Mouse (Mus musculus) kidney, adult 8-10 months (tissue): ENCODE measurements at regions not wholly inside any gene's neighbourhood (a gene's known extent, or its start where the extent isn't known, plus 50 kb on each side); places are given as distances from the start of the nearest gene placed in this dataset.
A peak's percentile ranks its signal among the peaks of the same experiment; 100 is the strongest.

Source experiments
- DNase-seq, 2 experiments: peaks; one replicate each; pipeline ENCODE4 v3.0.0; 2022

DNA sequence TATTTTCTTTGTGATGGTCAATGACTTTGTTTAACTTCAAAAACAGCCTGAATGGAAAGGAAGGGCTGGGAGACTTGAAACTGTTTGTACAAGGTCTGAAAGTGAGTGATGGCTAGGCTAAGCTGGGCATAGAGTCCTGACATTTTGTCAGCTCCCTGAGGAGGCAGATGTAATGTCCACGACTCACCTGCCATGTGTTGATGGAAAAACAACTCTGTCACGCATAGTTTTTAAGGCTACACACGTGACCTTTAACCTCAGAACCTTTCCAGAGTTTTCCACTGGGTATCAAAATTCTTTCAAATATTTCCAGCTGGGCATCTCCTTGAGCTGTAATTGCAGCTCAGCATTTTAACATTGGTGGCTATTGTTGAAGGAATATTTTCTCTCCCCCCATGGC lies 190.2 kb upstream of the Lrig1 start:
- DNase-seq, result no peak

- DNase-seq, result no peak
These were observed 189.3 kb upstream of the Lrig1 start for GRCm38 (mm10) chr6:94889271-94889670.

DNA sequence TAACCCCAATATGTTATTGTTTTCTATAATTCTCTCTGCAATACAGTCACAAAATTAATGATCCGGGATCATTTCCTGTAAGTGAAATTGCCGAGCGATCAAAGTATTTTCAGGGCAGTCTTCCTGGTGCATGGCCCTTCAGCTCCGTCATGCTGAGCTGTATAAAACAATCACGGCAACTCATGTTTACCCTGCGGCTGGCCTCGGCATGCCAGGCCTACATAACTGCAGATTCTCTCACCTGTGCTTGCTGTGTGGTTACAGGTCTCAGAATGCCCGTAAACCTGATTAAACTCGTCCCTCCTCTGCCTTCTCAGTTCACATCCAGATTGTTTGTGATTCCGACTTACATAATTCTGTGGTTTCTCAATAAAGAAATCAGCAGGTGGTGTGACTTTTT lies 181.2 kb upstream of the Lrig1 start:
- DNase-seq, result no peak

- no peak for DNase-seq
These were observed 175.9 kb upstream of the Lrig1 start for GRCm38 (mm10) chr6:94875841-94876240.

DNA sequence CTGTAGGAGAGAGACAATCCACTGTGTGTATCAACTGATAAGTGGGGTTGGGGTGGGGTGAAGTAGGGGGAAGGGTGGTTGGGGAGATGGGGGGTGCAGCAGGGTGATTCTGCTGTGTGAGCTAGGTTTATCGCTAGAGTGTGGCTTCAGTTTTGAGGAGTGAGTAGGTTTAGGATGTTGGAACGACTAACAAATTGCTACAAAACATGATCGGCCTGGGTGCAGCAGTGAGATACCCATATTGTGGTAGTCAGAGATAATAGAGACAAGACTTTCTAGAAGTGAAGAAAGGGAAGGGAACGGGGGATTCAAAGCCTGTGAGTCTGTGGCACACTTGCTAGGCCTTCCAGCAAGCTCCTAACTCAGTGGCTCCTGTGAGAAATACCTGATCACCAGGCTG lies 175.1 kb upstream of the Lrig1 start:
- DNase-seq, result no peak

- DNase-seq, result no peak
These were observed 174.5 kb upstream of the Lrig1 start for GRCm38 (mm10) chr6:94874415-94874814.

- DNase-seq, result no peak
These were observed 168.0 kb upstream of the Lrig1 start for GRCm38 (mm10) chr6:94867952-94868351.

DNA sequence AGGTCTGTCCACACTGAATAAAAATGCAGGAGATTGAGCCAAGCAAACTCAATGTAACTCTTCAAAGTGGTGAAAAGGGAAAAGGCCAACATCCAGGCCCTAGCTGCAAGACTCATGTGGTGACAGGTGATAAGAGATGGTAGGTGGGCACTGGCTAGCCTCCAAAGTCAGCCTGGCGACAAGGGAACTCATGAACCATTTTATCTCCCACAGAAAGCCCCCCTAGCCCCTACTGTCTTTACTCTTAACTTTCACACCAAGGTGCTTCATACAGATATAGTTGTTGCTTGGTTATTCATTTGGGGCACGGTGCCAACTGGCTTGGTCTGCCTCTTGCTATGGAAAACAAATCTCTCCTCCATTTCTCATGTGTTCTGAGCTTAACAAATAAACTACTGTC lies 165.5 kb upstream of the Lrig1 start:
- DNase-seq, result no peak

DNA sequence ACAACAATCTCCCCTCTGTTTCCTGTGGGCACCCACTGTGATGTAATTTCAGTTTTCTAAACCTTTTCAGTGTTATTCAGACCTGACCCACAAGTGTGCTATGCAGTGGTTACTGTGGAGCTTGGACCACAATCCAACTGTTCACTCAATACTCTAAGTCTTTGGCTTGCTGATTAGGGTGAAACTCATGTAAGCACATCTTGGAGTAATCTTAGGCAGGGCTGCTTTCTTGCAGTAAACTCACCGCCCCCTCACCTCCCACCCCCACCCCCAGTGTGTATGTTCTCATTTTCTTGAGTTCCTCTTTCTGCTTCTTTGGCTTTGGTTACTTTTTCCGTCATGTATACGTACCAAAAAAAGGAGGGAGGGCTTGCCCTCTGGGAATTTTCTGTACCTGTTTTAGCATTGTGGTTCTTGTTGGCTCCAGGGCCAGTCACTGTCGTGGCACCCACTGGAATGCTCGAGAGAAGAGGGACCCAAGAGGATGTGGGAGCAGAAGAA lies 158.2 kb upstream of the Lrig1 start:
- DNase-seq, result no peak

DNA sequence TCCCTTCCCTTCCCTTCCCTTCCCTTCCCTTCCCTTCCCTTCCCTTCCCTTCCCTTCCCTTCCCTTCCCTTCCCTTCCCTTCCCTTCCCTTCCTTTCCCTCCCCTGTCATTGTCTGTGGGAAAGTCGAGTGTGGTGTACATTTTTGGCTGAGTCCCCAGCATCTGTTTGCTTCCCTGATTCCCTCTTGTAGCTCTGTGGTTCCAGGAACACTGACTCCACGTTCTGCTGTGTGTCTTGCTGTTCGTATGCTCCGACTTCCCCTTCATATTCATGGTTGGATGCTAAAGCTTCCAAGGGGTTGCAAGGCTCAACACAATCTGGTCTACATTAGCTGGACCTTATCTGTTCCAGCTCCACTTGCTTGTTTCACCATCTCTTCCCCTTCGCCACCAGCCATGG lies 150.2 kb upstream of the Lrig1 start:
- DNase-seq, result no peak

DNA sequence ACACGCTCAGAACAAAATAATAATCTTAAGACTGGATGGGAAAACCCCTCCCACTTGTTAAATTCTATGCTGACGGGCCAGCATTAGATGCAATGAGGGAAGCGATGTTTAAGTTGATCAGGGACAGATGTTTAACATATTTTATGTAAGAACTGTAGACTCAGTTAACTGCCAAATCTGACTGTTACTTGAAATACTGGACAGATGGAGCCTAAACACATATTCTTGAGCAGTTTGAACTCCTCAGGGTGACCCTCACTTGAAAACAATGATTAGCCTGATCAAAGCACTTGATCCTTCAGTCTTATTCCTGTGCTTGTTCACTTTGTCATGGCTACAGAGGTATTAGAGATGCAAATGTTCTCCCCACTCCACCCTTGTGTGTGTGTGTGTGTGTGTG lies 149.6 kb upstream of the Lrig1 start:
- DNase-seq, result no peak

DNA sequence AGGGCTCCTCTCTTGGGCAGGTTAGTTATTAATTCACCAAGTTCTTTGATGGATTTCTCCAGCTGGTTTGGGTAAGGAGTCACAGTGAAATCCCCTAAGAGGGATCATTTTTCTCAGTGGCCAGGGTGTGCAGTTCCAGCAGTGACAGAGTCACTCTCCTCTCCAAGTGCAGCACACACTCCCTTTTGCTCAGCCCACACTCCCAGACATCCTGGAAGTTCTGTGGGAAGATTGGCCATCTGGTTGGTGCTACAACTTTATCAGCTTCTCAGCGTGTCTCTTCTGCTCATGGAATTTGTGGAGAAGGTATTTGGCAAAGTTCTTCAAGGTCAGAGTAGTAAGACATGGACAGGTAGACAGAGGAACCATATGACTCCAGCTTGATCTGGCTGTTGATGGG lies 148.5 kb upstream of the Lrig1 start:
- DNase-seq, result no peak

GRCm38 (mm10) chr6:94845821-94846220 lies 145.9 kb upstream of the Lrig1 start:
- DNase-seq, result no peak

DNA sequence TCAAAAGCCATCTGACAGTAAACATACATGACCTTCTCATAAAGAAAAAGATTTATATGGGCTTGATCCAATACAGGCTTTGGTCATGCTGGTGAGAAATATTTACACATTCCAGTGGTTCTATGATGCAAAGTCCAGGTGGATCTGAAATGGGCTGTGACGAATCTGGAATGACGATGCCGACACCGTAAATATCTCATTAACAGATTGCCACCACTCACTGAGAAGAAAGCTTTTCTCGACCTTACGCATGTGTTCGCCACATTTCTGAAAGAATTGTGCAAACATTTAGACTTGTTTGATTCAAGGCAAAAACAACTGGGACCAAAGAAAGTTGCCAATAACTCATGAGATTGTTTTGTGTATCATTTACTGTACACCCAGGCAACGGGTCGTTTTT lies 142.9 kb upstream of the Lrig1 start:
- no peak for DNase-seq

DNA sequence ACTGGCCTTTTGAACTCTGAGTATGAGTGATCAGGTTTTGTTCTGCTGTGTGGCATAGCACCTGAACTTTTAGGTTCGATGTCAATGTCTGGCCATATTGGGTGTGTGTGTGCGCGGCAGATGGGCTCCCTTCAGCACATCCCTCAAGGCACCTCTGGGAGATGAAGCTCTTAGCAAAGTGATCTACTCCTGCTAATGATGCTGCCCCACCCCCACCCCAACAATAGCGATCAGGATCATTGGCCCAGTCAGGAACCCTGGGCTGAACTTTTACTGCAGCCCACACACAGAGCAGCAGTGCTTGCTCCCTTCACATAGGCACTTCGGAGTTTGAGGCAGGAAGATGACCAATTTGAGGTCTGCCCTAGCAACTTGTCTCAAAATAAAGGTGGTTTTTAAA lies 141.9 kb upstream of the Lrig1 start:
- no peak for DNase-seq

DNA sequence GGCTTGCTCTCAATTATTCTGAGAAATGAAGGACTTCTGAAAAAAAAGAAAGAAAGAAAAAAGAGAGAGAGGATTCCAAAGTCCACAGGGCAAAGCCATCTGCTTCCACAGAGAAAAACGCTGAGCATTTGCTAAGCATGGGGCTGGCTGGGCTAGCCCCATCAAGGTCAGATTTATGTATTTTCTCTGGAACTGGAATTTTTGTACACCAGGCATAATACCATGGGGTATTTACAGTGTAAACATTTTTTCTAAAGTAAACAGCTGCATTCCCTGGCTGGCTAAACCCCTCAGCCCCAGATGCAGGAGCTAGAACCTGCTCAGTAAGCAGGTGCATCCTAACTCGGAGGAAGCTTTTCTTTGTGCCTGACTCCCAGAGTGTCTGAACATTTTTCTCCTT lies 135.8 kb upstream of the Lrig1 start:
- DNase-seq, result peak; percentile 14 to 18

GRCm38 (mm10) chr6:94834551-94834950 lies 134.6 kb upstream of the Lrig1 start:
- no peak for DNase-seq

DNA sequence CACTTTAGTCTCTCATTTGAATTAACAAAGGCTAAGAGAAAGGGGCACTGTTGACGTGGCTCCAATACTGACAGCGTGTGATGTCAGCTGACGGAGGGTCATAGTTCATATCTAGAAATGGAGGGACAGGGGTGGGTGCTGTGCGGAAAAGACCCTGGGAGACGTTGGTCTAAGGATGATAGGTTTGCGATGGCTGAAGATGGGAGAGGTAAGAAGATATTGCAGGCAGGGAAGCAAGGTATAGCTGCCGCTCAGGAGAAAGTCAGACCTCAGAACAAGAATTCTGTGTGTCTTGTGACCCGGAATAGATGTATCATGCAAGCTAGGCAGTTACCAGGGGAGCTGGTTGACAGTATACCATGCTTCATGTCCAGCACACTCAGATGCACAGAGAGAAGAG lies 130.8 kb upstream of the Lrig1 start:
- no peak for DNase-seq

- DNase-seq, result no peak
These were observed 129.3 kb upstream of the Lrig1 start for GRCm38 (mm10) chr6:94829246-94829645.

GRCm38 (mm10) chr6:94826656-94827055 lies 126.7 kb upstream of the Lrig1 start:
- DNase-seq, result no peak

- no peak for DNase-seq
These were observed 118.3 kb upstream of the Lrig1 start for GRCm38 (mm10) chr6:94818220-94818619.

DNA sequence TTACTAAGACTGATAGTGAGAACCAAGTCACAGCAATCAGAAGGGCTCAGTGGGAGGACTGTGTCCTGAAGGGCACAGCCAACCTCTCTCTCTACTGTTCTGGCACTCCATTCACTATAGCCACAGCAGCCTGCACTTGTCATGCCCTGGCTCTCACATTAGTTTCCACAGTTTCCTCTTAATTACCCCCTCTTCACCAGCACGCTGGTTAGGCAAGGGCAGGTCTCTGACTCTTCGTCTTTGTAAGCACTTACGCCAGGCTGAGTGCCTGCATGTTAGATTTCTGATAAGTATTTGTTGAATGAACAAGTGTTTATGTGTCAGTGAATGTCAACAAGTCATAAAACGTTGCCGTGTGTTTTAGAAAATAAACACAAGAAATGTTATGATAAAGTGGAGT lies 116.2 kb upstream of the Lrig1 start:
- no peak for DNase-seq

GRCm38 (mm10) chr6:94814711-94815110 lies 114.8 kb upstream of the Lrig1 start:
- no peak for DNase-seq

DNA sequence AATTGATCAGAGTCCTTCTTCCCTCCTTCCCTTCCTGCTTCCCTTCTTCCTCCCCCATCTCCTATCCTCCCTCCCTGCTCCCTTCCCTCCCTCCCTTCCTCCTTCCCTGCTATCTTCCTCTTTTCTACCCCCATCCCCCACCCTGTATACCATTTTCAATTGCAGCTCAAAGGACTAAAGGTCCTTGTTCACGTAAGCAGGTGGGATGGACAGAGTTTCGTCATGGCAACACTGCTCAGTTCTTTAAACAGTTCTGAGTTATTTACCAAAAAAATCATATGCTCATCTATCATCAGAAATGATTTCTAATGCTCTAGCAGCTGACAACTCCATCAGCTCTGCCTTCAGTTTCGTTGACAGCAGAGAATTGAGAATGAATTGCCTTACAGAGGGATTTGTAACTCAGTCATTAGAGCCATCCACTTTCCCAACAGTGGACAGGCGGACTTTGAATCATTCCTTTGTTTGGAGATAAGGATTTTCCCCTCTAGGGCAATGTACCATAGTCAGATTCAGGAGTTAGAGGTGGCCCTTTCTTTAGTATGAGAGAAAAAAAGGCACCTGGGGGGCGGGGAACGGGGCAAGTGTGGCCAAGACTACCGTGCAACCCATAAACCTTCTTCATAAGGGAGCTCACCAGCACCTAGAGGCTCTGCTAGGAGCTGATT lies 113.7 kb upstream of the Lrig1 start:
- no peak for DNase-seq

DNA sequence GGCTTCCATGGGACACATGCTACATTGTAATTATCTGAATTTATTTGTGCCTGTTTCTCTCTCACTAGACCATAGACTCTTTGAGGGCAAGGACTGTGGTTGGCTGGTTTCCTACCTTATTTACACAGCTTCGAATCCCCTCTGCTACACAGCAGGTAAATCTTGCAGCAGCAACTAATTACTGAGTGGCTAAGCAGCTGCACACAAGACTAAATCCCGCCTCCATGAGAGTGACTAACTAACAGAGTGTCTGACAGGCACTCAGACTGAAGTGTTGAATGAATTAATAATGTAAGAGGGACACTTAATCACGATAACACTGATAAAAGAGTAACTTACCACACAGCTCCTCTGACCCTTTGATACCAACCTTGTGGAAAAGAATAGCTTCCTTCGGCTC lies 111.9 kb upstream of the Lrig1 start:
- no peak for DNase-seq

DNA sequence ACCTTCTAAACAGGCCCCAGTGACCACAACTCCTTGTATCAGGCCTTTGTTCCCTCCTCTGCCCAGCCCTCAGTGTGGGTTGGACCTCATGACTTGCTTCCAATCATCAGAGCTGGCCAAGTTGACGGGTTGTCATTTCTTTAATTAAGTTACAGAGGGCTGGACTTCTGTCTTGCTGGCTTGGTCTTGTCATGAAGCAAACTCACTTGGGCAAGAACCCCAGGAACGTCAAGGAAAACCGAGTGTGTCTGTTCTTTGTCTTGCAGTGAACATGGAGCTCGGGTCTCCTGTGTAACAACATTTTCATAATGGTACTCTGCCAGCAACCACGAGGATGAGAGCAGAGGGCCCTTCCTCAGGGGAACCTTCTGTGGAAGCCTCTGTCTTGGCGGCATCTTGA lies 107.3 kb upstream of the Lrig1 start:
- DNase-seq, result no peak
